Mouse (Mus musculus): ENCODE results near the gene Hoxa9. TPM values are rescaled to one million over a fixed set of nuclear protein-coding genes. Genes with fewer than 3 reads are reported as not detected.

Hoxa9 gene
- not detected for total RNA-seq (2021)
- 0.04 and 0.06 TPM in 2 replicates for polyA plus RNA-seq (2012; rRNA removed)
- long read RNA-seq, result 0 reads

DNA sequence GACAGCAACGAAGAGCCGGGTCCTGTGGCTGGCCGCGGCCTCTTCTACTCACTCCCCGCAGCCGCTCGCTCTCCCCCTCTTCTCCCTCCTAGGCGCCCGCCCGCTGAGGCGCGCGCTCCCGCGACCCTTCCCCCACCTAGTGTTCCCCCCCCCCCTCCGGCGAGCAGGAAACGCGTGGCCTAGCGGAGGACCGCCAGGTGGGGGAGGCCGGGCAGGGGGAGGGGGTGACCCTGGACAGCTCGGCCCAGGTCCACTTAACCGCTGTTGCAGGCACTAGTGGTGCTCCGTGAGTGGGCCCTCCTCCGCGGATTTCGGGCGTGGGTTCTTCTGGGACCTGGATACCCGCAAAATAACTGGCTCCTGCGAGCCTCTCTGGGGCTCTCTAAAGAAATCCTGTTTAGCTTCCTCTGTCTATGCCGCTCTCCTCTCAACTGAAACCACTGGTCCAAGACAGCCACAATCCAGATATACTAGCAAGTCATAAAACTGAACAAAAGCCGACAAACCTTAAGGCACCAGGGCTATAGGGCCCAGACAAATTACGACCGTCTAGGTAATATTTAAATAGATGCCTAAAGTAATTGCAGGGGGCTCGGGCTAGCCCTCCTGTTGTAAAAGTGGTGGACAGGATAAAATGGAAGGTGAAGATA is at the start of gene Hoxa9:
Hoxa9 (minus strand) TSS at position 574 of the 650 bp plus-strand sequence.
- intact Hi-C loops (cut with DNase I), result no loop called here
- TF ChIP-seq POLR2A (IDR thresholded peaks at IDR 0.05; ENCODE audit: insufficient read depth, low read depth, low read length) (no peak), EP300 (IDR thresholded peaks at IDR 0.05; ENCODE audit: insufficient read depth, low read depth, low read length) (no peak), CTCF (IDR thresholded peaks at IDR 0.05) (no peak)
- H3K27ac ChIP-seq, result no peak within 1 kb of the TSS
- DNase-seq, result peak in 1 of 2 experiments; percentile 23
- H3K79me2 ChIP-seq (replicated peaks; ENCODE audit: control insufficient read depth, insufficient read depth, low read length), result no peaks in the 10 kb centered on the region
- no peaks in the 10 kb centered on the region; the same call in 1 of the 2 replicates for H3K4me1 ChIP-seq (ENCODE audit: control insufficient read depth, insufficient read depth, low read length)
- no peak within 1 kb of the TSS for H3K9ac ChIP-seq (ENCODE audit: low read depth, low read length)
- 3% methylated on average over 36 of the region's 36 CpGs for WGBS
- no peaks in the 10 kb centered on the region for H3K36me3 ChIP-seq (ENCODE audit: control insufficient read depth, insufficient read depth, low read length)
- no peak within 1 kb of the TSS for H3K4me3 ChIP-seq
- peaks cover 59% of the 10 kb centered on the region for H3K27me3 ChIP-seq (ENCODE audit: control insufficient read depth, insufficient read depth, low read length)

- no peak overlapping the region for H3K27ac ChIP-seq
- no peaks in the 10 kb centered on the region for H3K36me3 ChIP-seq (ENCODE audit: control insufficient read depth, insufficient read depth, low read length)
- H3K79me2 ChIP-seq (replicated peaks; ENCODE audit: control insufficient read depth, insufficient read depth, low read length), result no peaks in the 10 kb centered on the region
- intact Hi-C loops (cut with DNase I), result no loop called here
- TF ChIP-seq POLR2A (IDR thresholded peaks at IDR 0.05; ENCODE audit: insufficient read depth, low read depth, low read length) (no peak), EP300 (IDR thresholded peaks at IDR 0.05; ENCODE audit: insufficient read depth, low read depth, low read length) (no peak), CTCF (IDR thresholded peaks at IDR 0.05) (no peak)
- H3K4me3 ChIP-seq, result no peak overlapping the region
- no peak overlapping the region for H3K9ac ChIP-seq (ENCODE audit: low read depth, low read length)
- H3K27me3 ChIP-seq (ENCODE audit: control insufficient read depth, insufficient read depth, low read length), result peaks cover 14% of the 10 kb centered on the region
- WGBS, result 20% methylated on average over 5 of the region's 5 CpGs
- no peak for DNase-seq
- no peaks in the 10 kb centered on the region for H3K4me1 ChIP-seq (ENCODE audit: control insufficient read depth, insufficient read depth, low read length)
Observed at GRCm38 (mm10) chr6:52276920-52277319, 46.0 kb upstream of the Hoxa9 start.

GRCm38 (mm10) chr6:52276382-52276781 is 45.5 kb upstream of the Hoxa9 start:
- H3K9ac ChIP-seq (ENCODE audit: low read depth, low read length), result no peak overlapping the region
- intact Hi-C loops (cut with DNase I), result no loop called here
- peaks cover 17% of the 10 kb centered on the region for H3K27me3 ChIP-seq (ENCODE audit: control insufficient read depth, insufficient read depth, low read length)
- H3K79me2 ChIP-seq (replicated peaks; ENCODE audit: control insufficient read depth, insufficient read depth, low read length), result no peaks in the 10 kb centered on the region
- no peak for DNase-seq
- no peak overlapping the region for H3K27ac ChIP-seq
- 10% methylated on average over 6 of the region's 6 CpGs for WGBS
- H3K36me3 ChIP-seq (ENCODE audit: control insufficient read depth, insufficient read depth, low read length), result no peaks in the 10 kb centered on the region
- H3K4me1 ChIP-seq (ENCODE audit: control insufficient read depth, insufficient read depth, low read length), result no peaks in the 10 kb centered on the region
- TF ChIP-seq CTCF (IDR thresholded peaks at IDR 0.05) (no peak), POLR2A (IDR thresholded peaks at IDR 0.05; ENCODE audit: insufficient read depth, low read depth, low read length) (no peak), EP300 (IDR thresholded peaks at IDR 0.05; ENCODE audit: insufficient read depth, low read depth, low read length) (no peak)
- H3K4me3 ChIP-seq, result no peak overlapping the region

DNA sequence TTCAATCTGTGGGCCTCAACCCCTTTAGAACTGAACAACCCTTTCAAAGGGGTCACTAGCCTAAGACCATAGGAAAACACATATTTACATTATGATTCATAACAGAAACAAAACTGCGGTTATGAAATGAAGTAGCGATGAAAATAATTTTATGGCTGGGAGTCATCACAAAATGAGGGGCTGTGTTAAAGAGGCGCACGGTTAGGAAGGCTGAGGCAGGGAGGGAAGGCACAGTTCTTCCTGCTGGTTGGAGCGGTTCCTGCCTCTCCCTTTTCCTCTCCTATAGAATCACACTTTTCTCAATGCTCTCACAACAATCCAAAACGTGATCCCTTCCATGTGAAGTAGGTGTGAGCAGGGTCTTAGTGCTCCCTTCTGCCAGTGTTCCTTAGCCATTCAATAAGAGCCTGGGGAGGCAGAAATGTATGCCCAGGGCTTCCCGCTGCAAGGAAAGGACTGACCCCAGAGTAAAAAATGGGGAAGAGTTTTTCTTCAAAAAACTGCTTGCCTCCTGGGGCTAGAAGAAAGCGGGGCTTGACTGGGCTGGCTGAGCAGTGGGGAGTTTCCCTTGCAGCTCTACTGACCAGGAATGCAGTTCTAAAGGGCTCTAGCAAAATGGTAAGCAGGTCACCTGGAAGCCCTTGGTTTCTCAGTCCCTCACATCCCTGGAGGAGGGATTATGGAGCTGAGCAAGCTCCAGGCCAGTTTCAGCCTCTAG is 44.8 kb upstream of the Hoxa9 start:
- TF ChIP-seq POLR2A (IDR thresholded peaks at IDR 0.05; ENCODE audit: insufficient read depth, low read depth, low read length) (no peak), CTCF (IDR thresholded peaks at IDR 0.05) (no peak), EP300 (IDR thresholded peaks at IDR 0.05; ENCODE audit: insufficient read depth, low read depth, low read length) (no peak)
- WGBS, result 26% methylated on average over 8 of the region's 8 CpGs
- Histone ChIP-seq H3K27ac (no peak overlapping the region), H3K79me2 (replicated peaks; ENCODE audit: control insufficient read depth, insufficient read depth, low read length) (no peaks in the 10 kb centered on the region), H3K4me1 (ENCODE audit: control insufficient read depth, insufficient read depth, low read length) (no peaks in the 10 kb centered on the region), H3K36me3 (ENCODE audit: control insufficient read depth, insufficient read depth, low read length) (no peaks in the 10 kb centered on the region), H3K27me3 (ENCODE audit: control insufficient read depth, insufficient read depth, low read length) (peaks cover 19% of the 10 kb centered on the region), H3K4me3 (no peak overlapping the region), H3K9ac (ENCODE audit: low read depth, low read length) (no peak overlapping the region)
- intact Hi-C loops (cut with DNase I), result no loop called here
- DNase-seq, result no peak

- no peak overlapping the region for H3K4me3 ChIP-seq
- H3K4me1 ChIP-seq (ENCODE audit: control insufficient read depth, insufficient read depth, low read length), result no peaks in the 10 kb centered on the region
- no peak for DNase-seq
- peaks cover 19% of the 10 kb centered on the region for H3K27me3 ChIP-seq (ENCODE audit: control insufficient read depth, insufficient read depth, low read length)
- no peaks in the 10 kb centered on the region for H3K79me2 ChIP-seq (replicated peaks; ENCODE audit: control insufficient read depth, insufficient read depth, low read length)
- intact Hi-C loops (cut with DNase I), result no loop called here
- TF ChIP-seq EP300 (IDR thresholded peaks at IDR 0.05; ENCODE audit: insufficient read depth, low read depth, low read length) (no peak), CTCF (IDR thresholded peaks at IDR 0.05) (no peak), POLR2A (IDR thresholded peaks at IDR 0.05; ENCODE audit: insufficient read depth, low read depth, low read length) (no peak)
- WGBS, result 17% methylated on average over 11 of the region's 11 CpGs
- no peak overlapping the region for H3K9ac ChIP-seq (ENCODE audit: low read depth, low read length)
- H3K36me3 ChIP-seq (ENCODE audit: control insufficient read depth, insufficient read depth, low read length), result no peaks in the 10 kb centered on the region
- H3K27ac ChIP-seq, result no peak overlapping the region
Observed at GRCm38 (mm10) chr6:52274576-52274975, 43.7 kb upstream of the Hoxa9 start.

Data from heart, adult 2 months (tissue).